Mouse (Mus musculus): Measurements from ENCODE around the gene 4930550C14Rik. TPM values are rescaled to one million over a fixed set of nuclear protein-coding genes. Genes with fewer than 3 reads are reported as not detected.

Gene 4930550C14Rik
- polyA plus RNA-seq, 1 experiment from 2014 or later: 0.16 TPM

Small RNA genes lying within 50 kb of the gene (microRNA-seq; reads per million reads assigned to microRNA genes)
- not detected for gene Mir130c

Other genes with a start within 250 kb of the 4930550C14Rik start
- 25.2 and 29.2 TPM in 2 replicates for gene Ddx10, start 154.3 kb upstream of the 4930550C14Rik start, polyA plus RNA-seq (2014; fragmentation: Nextera tagmentation; extraction: Ambion mirVana)
- gene Exph5, start 100.7 kb upstream of the 4930550C14Rik start, polyA plus RNA-seq (2014; fragmentation: Nextera tagmentation; extraction: Ambion mirVana): 0.18 and 0.50 TPM in 2 replicates
- gene Kdelc2, start 18.3 kb upstream of the 4930550C14Rik start, polyA plus RNA-seq (2014; fragmentation: Nextera tagmentation; extraction: Ambion mirVana): 3.8 and 7.2 TPM in 2 replicates
- 11.9 and 14.1 TPM in 2 replicates for gene Atm, start 134.4 kb downstream of the 4930550C14Rik start, polyA plus RNA-seq (2014; fragmentation: Nextera tagmentation; extraction: Ambion mirVana)
- 13.7 and 14.5 TPM in 2 replicates for gene Npat, start 134.7 kb downstream of the 4930550C14Rik start, polyA plus RNA-seq (2014; fragmentation: Nextera tagmentation; extraction: Ambion mirVana)
- gene Acat1, start 208.1 kb downstream of the 4930550C14Rik start, polyA plus RNA-seq (2014; fragmentation: Nextera tagmentation; extraction: Ambion mirVana): 178 and 193 TPM in 2 replicates

Measured in neural tube, embryonic 14.5 days (tissue).